Mouse (Mus musculus): Measurements from ENCODE around the gene Zfp507. TPM values are rescaled to one million over a fixed set of nuclear protein-coding genes. Genes with fewer than 3 reads are reported as not detected.

Gene Zfp507
- polyA plus RNA-seq (2014; fragmentation: Illumina TruSeq; extraction: RNeasy Lipid Tissue Mini Kit (QIAGEN cat#74804); ENCODE audit: low read depth, low replicate concordance) = 5.9 TPM

DNA sequence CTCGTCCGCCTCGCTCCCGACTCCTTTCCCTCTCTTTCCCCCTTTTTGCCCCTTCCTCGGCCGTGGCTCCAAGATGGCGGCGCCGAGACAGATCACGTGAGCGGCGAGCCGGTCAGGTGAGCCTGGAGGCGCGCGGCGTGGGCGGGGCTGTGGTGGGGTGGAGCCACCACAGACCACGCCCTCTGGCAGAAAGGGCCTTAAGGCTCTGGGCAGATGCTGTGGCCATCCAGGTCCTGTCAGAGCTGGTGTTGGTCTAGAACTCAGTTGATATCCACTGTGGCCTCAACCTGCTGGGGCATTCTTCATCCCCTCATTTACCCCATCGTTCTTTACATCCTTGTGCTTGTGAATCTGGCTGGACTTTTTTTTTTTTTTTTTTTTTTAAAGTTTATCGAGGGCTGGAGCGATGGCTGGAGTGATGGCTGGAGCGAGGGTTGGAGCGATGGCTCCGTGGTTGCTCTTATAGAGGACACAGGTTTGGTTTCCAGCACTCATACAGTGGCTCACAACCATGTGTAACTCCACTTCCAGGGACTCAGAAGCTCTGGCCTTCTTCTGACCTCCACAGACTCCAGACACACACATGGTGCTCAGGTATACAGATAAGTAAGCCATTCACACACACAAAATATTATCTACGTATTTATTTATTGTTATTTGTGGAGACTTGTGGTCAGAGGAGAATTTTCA, at the start of gene Zfp507:
TSS of gene Zfp507 (minus strand) at position 98 of the 690 bp plus-strand sequence.

DNA sequence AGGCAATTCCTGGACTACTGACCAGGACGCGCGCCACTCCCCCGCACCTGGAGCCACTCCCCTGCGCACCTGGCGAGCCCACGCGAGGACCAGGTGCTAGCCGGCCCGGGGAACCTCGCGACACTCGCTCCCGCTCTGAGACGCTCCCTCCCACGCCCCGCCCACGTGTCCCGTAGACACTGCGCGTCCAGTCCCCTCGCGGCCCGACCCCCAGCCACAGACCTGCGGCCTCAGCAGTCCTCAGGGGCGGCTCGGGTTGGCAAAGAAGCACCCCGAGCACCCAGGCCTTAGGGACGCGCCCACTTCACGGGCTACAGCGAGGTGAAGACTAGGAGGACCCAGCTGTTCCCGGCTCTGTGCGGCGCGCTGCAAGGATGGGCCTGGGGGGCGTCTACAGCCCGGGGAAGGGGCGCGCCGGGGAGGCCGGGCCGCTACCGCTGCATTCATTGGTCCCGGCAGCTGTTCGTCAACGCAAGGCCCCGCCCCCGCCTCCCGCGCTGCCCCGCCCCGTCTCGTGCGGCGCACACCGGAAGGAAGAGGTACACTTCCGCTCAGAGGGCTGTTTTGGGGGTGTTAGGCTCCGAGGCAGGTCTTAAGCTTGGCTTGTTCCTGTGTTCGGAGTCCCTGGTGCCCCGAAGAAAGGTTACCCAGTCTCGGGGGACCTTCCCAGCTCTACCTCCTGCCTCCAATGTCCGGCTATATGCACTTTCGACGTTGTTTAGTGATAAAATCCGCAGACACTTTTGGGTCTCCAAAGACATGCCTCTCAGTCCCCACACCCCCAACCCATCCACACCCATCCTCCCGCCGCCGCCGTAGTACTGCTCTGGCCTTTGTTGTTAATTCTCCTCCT, 48.5 kb downstream of the Zfp507 start, which contains the start of gene Dpy19l3:
TSS of gene Dpy19l3 (minus strand) at position 422 of the 853 bp plus-strand sequence.

Other genes starting within 250 kb of the Zfp507 start
- 74.8 TPM for gene Nudt19, start 246.7 kb downstream of the Zfp507 start, polyA plus RNA-seq (2014; fragmentation: Illumina TruSeq; extraction: RNeasy Lipid Tissue Mini Kit (QIAGEN cat#74804); ENCODE audit: low read depth, low replicate concordance)
- gene Rgs9bp, start 217.4 kb downstream of the Zfp507 start, polyA plus RNA-seq (2014; fragmentation: Illumina TruSeq; extraction: RNeasy Lipid Tissue Mini Kit (QIAGEN cat#74804); ENCODE audit: low read depth, low replicate concordance) = not detected
- gene Ankrd27, start 216.8 kb downstream of the Zfp507 start, polyA plus RNA-seq (2014; fragmentation: Illumina TruSeq; extraction: RNeasy Lipid Tissue Mini Kit (QIAGEN cat#74804); ENCODE audit: low read depth, low replicate concordance) = 11.4 TPM
- gene Pdcd5, start 155.5 kb downstream of the Zfp507 start, polyA plus RNA-seq (2014; fragmentation: Illumina TruSeq; extraction: RNeasy Lipid Tissue Mini Kit (QIAGEN cat#74804); ENCODE audit: low read depth, low replicate concordance) = 184 TPM
- gene Dpy19l3, start 48.5 kb downstream of the Zfp507 start, polyA plus RNA-seq (2014; fragmentation: Illumina TruSeq; extraction: RNeasy Lipid Tissue Mini Kit (QIAGEN cat#74804); ENCODE audit: low read depth, low replicate concordance) = 1.0 TPM

Data from heart, adult 10 weeks (tissue).